ENCODE assay signal across 9 mouse cellular contexts in genomic region chr13:104694612-104695355, GRCm38 (mm10).
DNase-seq lines count a peak whose midpoint lies in the region; ATAC-seq lines count a peak whose summit lies in the region.
"Had no signal": no experiment of that assay in that cellular context is flagged by ENCODE, and none has a peak within 500 bp of the region (broad histone marks: within the 10 kb centered on the region; RNA-seq: fewer than 3 reads in every experiment).

No protein-coding gene starts in this region.

- H3K27me3 ChIP-seq in embryonic facial prominence, embryonic 11.5 days (ENCODE audit: control insufficient read depth, insufficient read depth, low read length) = no peaks in the 10 kb centered on the region
- no peaks in the 10 kb centered on the region for H3K27me3 ChIP-seq in embryonic facial prominence, embryonic 10.5 days (replicated peaks; ENCODE audit: low read depth, poor library complexity, severe bottlenecking)
- H3K27me3 ChIP-seq in heart, embryonic 14.5 days (ENCODE audit: control insufficient read depth, insufficient read depth, low read length) = no peaks in the 10 kb centered on the region
- H3K27me3 ChIP-seq in neural tube, embryonic 15.5 days (replicated peaks) = no peaks in the 10 kb centered on the region

- no peak overlapping the region for H3K4me3 ChIP-seq in embryonic facial prominence, embryonic 11.5 days (ENCODE audit: low read depth, low read length)
- no peak overlapping the region for H3K4me3 ChIP-seq in embryonic facial prominence, embryonic 10.5 days
- no peak overlapping the region for H3K4me3 ChIP-seq in heart, embryonic 14.5 days (ENCODE audit: control insufficient read depth in 1 of 2, insufficient read depth in 1 of 2, low read depth in 1 of 2, low read length in 2 of 2)
- H3K4me3 ChIP-seq in neural tube, embryonic 15.5 days (replicated peaks) = no peak overlapping the region
- H3K4me3 ChIP-seq: left cerebral cortex, adult 2 months had no signal

- H3K9ac ChIP-seq in embryonic facial prominence, embryonic 11.5 days (replicated peaks; ENCODE audit: low read length) = no peak overlapping the region
- H3K9ac ChIP-seq in heart, embryonic 14.5 days (ENCODE audit: low read length) = peak overlapping the region; percentile 45; the same call in 1 of the 2 replicates
- no peak overlapping the region for H3K9ac ChIP-seq in neural tube, embryonic 15.5 days (replicated peaks)

- no peak overlapping the region for H3K4me2 ChIP-seq in embryonic facial prominence, embryonic 11.5 days (ENCODE audit: low read depth, low read length)
- peak overlapping the region; percentile 20 for H3K4me2 ChIP-seq in heart, embryonic 14.5 days (ENCODE audit: low read length)
- H3K4me2 ChIP-seq in neural tube, embryonic 15.5 days = no peak overlapping the region

- no peak overlapping the region for H3K27ac ChIP-seq in embryonic facial prominence, embryonic 11.5 days (replicated peaks; ENCODE audit: low read depth, low read length)
- H3K27ac ChIP-seq in embryonic facial prominence, embryonic 10.5 days (replicated peaks) = no peak overlapping the region
- peak overlapping the region; percentile 89 to 90 for H3K27ac ChIP-seq in heart, embryonic 14.5 days (replicated peaks in 1 of 2; ENCODE audit: control insufficient read depth in 1 of 2, insufficient read depth in 1 of 2, low read depth in 2 of 2, low read length in 2 of 2)
- 0 out of 2 replicates have a peak overlapping the region, but pooled peaks have one; percentile 14 for H3K27ac ChIP-seq in neural tube, embryonic 15.5 days (replicated peaks)
- H3K27ac ChIP-seq: left cerebral cortex, adult 2 months had no signal

- H3K4me1 ChIP-seq in embryonic facial prominence, embryonic 11.5 days (ENCODE audit: control insufficient read depth, insufficient read depth, low read length) = no peaks in the 10 kb centered on the region; the same call in 1 of the 2 replicates
- H3K4me1 ChIP-seq in embryonic facial prominence, embryonic 10.5 days = peaks cover 17% of the 10 kb centered on the region
- H3K4me1 ChIP-seq in heart, embryonic 14.5 days (ENCODE audit: control insufficient read depth in 2 of 2, insufficient read depth in 2 of 2, low read length in 2 of 2) = peaks cover 5 to 23% of the 10 kb centered on the region in 2 experiments
- H3K4me1 ChIP-seq in neural tube, embryonic 15.5 days = peaks cover 7% of the 10 kb centered on the region; the same call in 1 of the 2 replicates

- no peak for ATAC-seq in embryonic facial prominence, embryonic 11.5 days (replicated peaks; ENCODE audit: insufficient number of reproducible peaks, low FRiP score, low TSS enrichment, low read depth)
- ATAC-seq in heart, embryonic 14.5 days (ENCODE audit: insufficient number of reproducible peaks, insufficient read depth, low FRiP score, low read depth) = peak; percentile 90
- ATAC-seq in neural tube, embryonic 15.5 days (ENCODE audit: low FRiP score) = no peak; the same call in 1 of the 2 replicates
- no peak for ATAC-seq in monocyte, adult 5-6 weeks (replicated peaks; ENCODE audit: insufficient number of reproducible peaks, low FRiP score, low TSS enrichment, poor library complexity, severe bottlenecking)

- H3K36me3 ChIP-seq in embryonic facial prominence, embryonic 11.5 days (replicated peaks; ENCODE audit: control insufficient read depth, insufficient read depth, low read depth, low read length) = no peaks in the 10 kb centered on the region
- H3K36me3 ChIP-seq in embryonic facial prominence, embryonic 10.5 days (replicated peaks) = no peaks in the 10 kb centered on the region
- no peaks in the 10 kb centered on the region for H3K36me3 ChIP-seq in heart, embryonic 14.5 days (ENCODE audit: control insufficient read depth, insufficient read depth, low read length)
- no peaks in the 10 kb centered on the region for H3K36me3 ChIP-seq in neural tube, embryonic 15.5 days

- 54% methylated on average over 6 of the region's 6 CpGs for WGBS in embryonic facial prominence, embryonic 11.5 days
- 67% methylated on average over 6 of the region's 6 CpGs for WGBS in embryonic facial prominence, embryonic 10.5 days
- 21% methylated on average over 6 of the region's 6 CpGs for WGBS in heart, embryonic 14.5 days
- WGBS in neural tube, embryonic 15.5 days = 49% methylated on average over 6 of the region's 6 CpGs

- DNase-seq in embryonic facial prominence, embryonic 11.5 days (ENCODE audit: low spot score) = peak; percentile 52
- no peak for DNase-seq in embryonic facial prominence, embryonic 10.5 days (ENCODE audit: low spot score)
- peak; percentile 18 for DNase-seq in ES-CJ7 (ENCODE audit: low read depth, low spot score)
- DNase-seq in cerebellum, postnatal 36 days = peak; percentile 76 to 89
- peak; percentile 36 for DNase-seq in layer of hippocampus, adult 9-10 months (ENCODE audit: low spot score)

- no peaks in the 10 kb centered on the region for H3K9me3 ChIP-seq in embryonic facial prominence, embryonic 11.5 days (replicated peaks; ENCODE audit: control insufficient read depth, low read length)
- H3K9me3 ChIP-seq in embryonic facial prominence, embryonic 10.5 days = no peaks in the 10 kb centered on the region
- H3K9me3 ChIP-seq in heart, embryonic 14.5 days (ENCODE audit: control insufficient read depth, low read length) = no peaks in the 10 kb centered on the region
- no peaks in the 10 kb centered on the region for H3K9me3 ChIP-seq in neural tube, embryonic 15.5 days (replicated peaks)

Comparison
In these comparisons a context has a peak if more than half of its experiments do, and no peak if none do; other contexts are left out.
1. H3K27ac ChIP-seq: peak in heart, embryonic 14.5 days (2 of 2) and neural tube, embryonic 15.5 days (single experiment); none in embryonic facial prominence, embryonic 11.5 days (single experiment) and embryonic facial prominence, embryonic 10.5 days (single experiment).